Mouse (Mus musculus) hindbrain, embryonic 12.5 days (tissue): ENCODE measurements around the gene Fam207a. TPM values are rescaled to one million over a fixed set of nuclear protein-coding genes. Genes with fewer than 3 reads are reported as not detected.

Experiments
- ATAC-seq: fragments of 200-750 bp; cut with Nextera tagmentation; 2 replicates; pipeline ENCODE4 v1.8.0; 2017; ENCODE audit warnings: moderate TSS enrichment; ENCODE audit not compliant: low FRiP score
- H3K27ac ChIP-seq: fragments of 300-500 bp; sonication (generic); 2 replicates; pipeline ENCODE4 v1.5.1; 2016; ENCODE audit warnings: mild to moderate bottlenecking
- H3K27me3 ChIP-seq: fragments of 300-500 bp; sonication (generic); 2 replicates; pipeline ENCODE4 v1.6.1; 2016; ENCODE audit warnings: mild to moderate bottlenecking
- H3K36me3 ChIP-seq: fragments of 300-500 bp; sonication (generic); 2 replicates; pipeline ENCODE4 v1.6.1; 2016; ENCODE audit warnings: mild to moderate bottlenecking
- H3K4me1 ChIP-seq: fragments of 300-500 bp; sonication (generic); 2 replicates; pipeline ENCODE4 v1.6.1; 2016
- H3K4me2 ChIP-seq: fragments of 300-500 bp; sonication (generic); replicated peaks from 2 replicates; pipeline ENCODE4 v1.6.1; 2016; ENCODE audit warnings: mild to moderate bottlenecking
- H3K4me3 ChIP-seq: fragments of 300-500 bp; sonication (generic); 2 replicates; pipeline ENCODE4 v1.5.1; 2016; ENCODE audit warnings: mild to moderate bottlenecking
- H3K9ac ChIP-seq: fragments of 300-500 bp; sonication (generic); 2 replicates; pipeline ENCODE4 v1.6.1; 2016; ENCODE audit warnings: mild to moderate bottlenecking, moderate library complexity
- H3K9me3 ChIP-seq: fragments of 300-500 bp; sonication (generic); replicated peaks from 2 replicates; pipeline ENCODE4 v1.6.1; 2016; ENCODE audit warnings: mild to moderate bottlenecking
- WGBS: fragments of 180-500 bp; shearing (Covaris S2); methylation state at CpG from one replicate; pipeline ENCODE4 v1.1.7; 2016; 5-methylcytosine and 5-hydroxymethylcytosine counted together
- polyA plus RNA-seq: library from polyadenylated mRNA; unstranded; fragments of >200 nt; fragmentation: Nextera tagmentation; extraction: Ambion mirVana; gene quantifications from 2 replicates; pipeline ENCODE4 v1.2.1, GENCODE M21; 2016

Gene Fam207a
- 47.3 and 48.0 TPM in 2 replicates for polyA plus RNA-seq

GRCm38 (mm10) chr10:77515385-77516348 is at the start of gene Fam207a:
Gene Fam207a (minus strand): TSS chr10:77515785.
- H3K4me3 ChIP-seq, result peak within 1 kb of the TSS; percentile 94
- peaks cover 16% of the 10 kb centered on the region for H3K4me1 ChIP-seq
- peak within 1 kb of the TSS; percentile 91 for H3K4me2 ChIP-seq
- peak; percentile 94 for ATAC-seq
- no peaks in the 10 kb centered on the region for H3K9me3 ChIP-seq
- no peaks in the 10 kb centered on the region for H3K27me3 ChIP-seq
- peak within 1 kb of the TSS; percentile 91 for H3K9ac ChIP-seq
- H3K27ac ChIP-seq, result peak within 1 kb of the TSS; percentile 78
- H3K36me3 ChIP-seq, result peaks cover 31% of the 10 kb centered on the region
- WGBS, result 1% methylated on average over 73 of the region's 75 CpGs

GRCm38 (mm10) chr10:77565005-77565404 is 49.4 kb upstream of the Fam207a start:
- no peak overlapping the region for H3K27ac ChIP-seq
- no peak for ATAC-seq
- H3K4me1 ChIP-seq, result peaks cover 3% of the 10 kb centered on the region; the same call in 1 of the 2 replicates
- WGBS, result 87% methylated on average over 8 of the region's 8 CpGs
- no peak overlapping the region for H3K4me2 ChIP-seq
- no peak overlapping the region for H3K4me3 ChIP-seq
- H3K36me3 ChIP-seq, result no peaks in the 10 kb centered on the region
- H3K27me3 ChIP-seq, result no peaks in the 10 kb centered on the region
- no peak overlapping the region for H3K9ac ChIP-seq
- H3K9me3 ChIP-seq, result no peaks in the 10 kb centered on the region

GRCm38 (mm10) chr10:77561508-77561907 is 45.9 kb upstream of the Fam207a start:
- no peaks in the 10 kb centered on the region for H3K9me3 ChIP-seq
- H3K27me3 ChIP-seq, result no peaks in the 10 kb centered on the region
- no peak for ATAC-seq
- no peak overlapping the region for H3K27ac ChIP-seq
- no peaks in the 10 kb centered on the region for H3K36me3 ChIP-seq
- H3K4me1 ChIP-seq, result no peaks in the 10 kb centered on the region
- WGBS, result 81% methylated on average over 2 of the region's 2 CpGs
- H3K4me3 ChIP-seq, result no peak overlapping the region
- H3K4me2 ChIP-seq, result no peak overlapping the region
- no peak overlapping the region for H3K9ac ChIP-seq

- no peaks in the 10 kb centered on the region for H3K9me3 ChIP-seq
- 88% methylated on average over 9 of the region's 9 CpGs for WGBS
- no peak overlapping the region for H3K4me3 ChIP-seq
- no peaks in the 10 kb centered on the region for H3K36me3 ChIP-seq
- no peak overlapping the region for H3K4me2 ChIP-seq
- ATAC-seq, result no peak
- no peak overlapping the region for H3K27ac ChIP-seq
- no peak overlapping the region for H3K9ac ChIP-seq
- no peaks in the 10 kb centered on the region for H3K4me1 ChIP-seq
- 0 out of 2 replicates have a peak, but pooled peaks cover 1% of the 10 kb centered on the region for H3K27me3 ChIP-seq
Measured at GRCm38 (mm10) chr10:77560830-77561229, 45.2 kb upstream of the Fam207a start.

GRCm38 (mm10) chr10:77560090-77560489 is 44.5 kb upstream of the Fam207a start:
- H3K36me3 ChIP-seq, result no peaks in the 10 kb centered on the region
- H3K4me3 ChIP-seq, result no peak overlapping the region
- no peak overlapping the region for H3K27ac ChIP-seq
- WGBS, result 85% methylated on average over 11 of the region's 11 CpGs
- H3K9ac ChIP-seq, result no peak overlapping the region
- ATAC-seq, result no peak
- no peak overlapping the region for H3K4me2 ChIP-seq
- H3K9me3 ChIP-seq, result no peaks in the 10 kb centered on the region
- H3K4me1 ChIP-seq, result no peaks in the 10 kb centered on the region
- 0 out of 2 replicates have a peak, but pooled peaks cover 3% of the 10 kb centered on the region for H3K27me3 ChIP-seq

GRCm38 (mm10) chr10:77557641-77558040 is 42.1 kb upstream of the Fam207a start:
- Histone ChIP-seq H3K9me3 (no peaks in the 10 kb centered on the region), H3K27ac (no peak overlapping the region), H3K4me2 (no peak overlapping the region), H3K9ac (no peak overlapping the region), H3K36me3 (no peaks in the 10 kb centered on the region), H3K4me3 (no peak overlapping the region), H3K27me3 (0 out of 2 replicates have a peak, but pooled peaks cover 3% of the 10 kb centered on the region), H3K4me1 (no peaks in the 10 kb centered on the region)
- WGBS, result 90% methylated on average over 4 of the region's 4 CpGs
- ATAC-seq, result no peak

GRCm38 (mm10) chr10:77556631-77557030 is 41.0 kb upstream of the Fam207a start:
- Histone ChIP-seq H3K9ac (no peak overlapping the region), H3K4me3 (no peak overlapping the region), H3K27ac (no peak overlapping the region), H3K4me2 (no peak overlapping the region), H3K27me3 (0 out of 2 replicates have a peak, but pooled peaks cover 3% of the 10 kb centered on the region), H3K36me3 (no peaks in the 10 kb centered on the region), H3K9me3 (no peaks in the 10 kb centered on the region), H3K4me1 (no peaks in the 10 kb centered on the region)
- no peak for ATAC-seq
- WGBS, result 90% methylated on average over 7 of the region's 7 CpGs

GRCm38 (mm10) chr10:77554918-77555317 is 39.3 kb upstream of the Fam207a start:
- no peak overlapping the region for H3K4me2 ChIP-seq
- H3K27me3 ChIP-seq, result 0 out of 2 replicates have a peak, but pooled peaks cover 3% of the 10 kb centered on the region
- H3K36me3 ChIP-seq, result no peaks in the 10 kb centered on the region
- no peaks in the 10 kb centered on the region for H3K4me1 ChIP-seq
- H3K9me3 ChIP-seq, result no peaks in the 10 kb centered on the region
- ATAC-seq, result no peak
- H3K27ac ChIP-seq, result no peak overlapping the region
- H3K9ac ChIP-seq, result no peak overlapping the region
- 88% methylated on average over 4 of the region's 4 CpGs for WGBS
- H3K4me3 ChIP-seq, result no peak overlapping the region

GRCm38 (mm10) chr10:77553285-77553684 is 37.7 kb upstream of the Fam207a start:
- Histone ChIP-seq H3K4me1 (no peaks in the 10 kb centered on the region), H3K36me3 (no peaks in the 10 kb centered on the region), H3K27ac (no peak overlapping the region), H3K4me3 (no peak overlapping the region), H3K27me3 (0 out of 2 replicates have a peak, but pooled peaks cover 3% of the 10 kb centered on the region), H3K9me3 (no peaks in the 10 kb centered on the region), H3K9ac (no peak overlapping the region), H3K4me2 (no peak overlapping the region)
- WGBS, result 75% methylated on average over 4 of the region's 4 CpGs
- ATAC-seq, result no peak

GRCm38 (mm10) chr10:77552162-77552561 is 36.6 kb upstream of the Fam207a start:
- ATAC-seq, result no peak
- H3K27me3 ChIP-seq, result 0 out of 2 replicates have a peak, but pooled peaks cover 3% of the 10 kb centered on the region
- no peaks in the 10 kb centered on the region for H3K36me3 ChIP-seq
- H3K9me3 ChIP-seq, result no peaks in the 10 kb centered on the region
- H3K27ac ChIP-seq, result no peak overlapping the region
- H3K4me1 ChIP-seq, result no peaks in the 10 kb centered on the region
- H3K4me3 ChIP-seq, result no peak overlapping the region
- whole genome bisulfite sequencing, result 94% methylated on average over 5 of the region's 5 CpGs
- H3K4me2 ChIP-seq, result no peak overlapping the region
- H3K9ac ChIP-seq, result no peak overlapping the region

- H3K9ac ChIP-seq, result no peak overlapping the region
- 0 out of 2 replicates have a peak, but pooled peaks cover 2% of the 10 kb centered on the region for H3K27me3 ChIP-seq
- H3K36me3 ChIP-seq, result no peaks in the 10 kb centered on the region
- no peak overlapping the region for H3K4me3 ChIP-seq
- H3K9me3 ChIP-seq, result no peaks in the 10 kb centered on the region
- H3K4me1 ChIP-seq, result no peaks in the 10 kb centered on the region
- no peak overlapping the region for H3K27ac ChIP-seq
- no peak overlapping the region for H3K4me2 ChIP-seq
- WGBS, result 75% methylated on average over 11 of the region's 11 CpGs
- ATAC-seq, result no peak
Measured at GRCm38 (mm10) chr10:77550874-77551273, 35.3 kb upstream of the Fam207a start.

GRCm38 (mm10) chr10:77548576-77548975 is 33.0 kb upstream of the Fam207a start:
- WGBS, result 84% methylated on average over 10 of the region's 10 CpGs
- Histone ChIP-seq H3K4me3 (no peak overlapping the region), H3K36me3 (no peaks in the 10 kb centered on the region), H3K4me1 (no peaks in the 10 kb centered on the region), H3K27ac (no peak overlapping the region), H3K4me2 (no peak overlapping the region), H3K9ac (no peak overlapping the region), H3K27me3 (no peaks in the 10 kb centered on the region), H3K9me3 (no peaks in the 10 kb centered on the region)
- ATAC-seq, result no peak
